Mouse (Mus musculus) C2C12 (cell line): ENCODE data around the gene Srd5a3. TPM values are rescaled to one million over a fixed set of nuclear protein-coding genes. Genes with fewer than 3 reads are reported as not detected.
A peak's percentile ranks its signal among the peaks of the same experiment; 100 is the strongest.

Experiments
- H3K27me3 ChIP-seq: one replicate; pipeline ENCODE4 v1.6.1; 2011; ENCODE audit not compliant: control insufficient read depth, insufficient read depth, insufficient read length
- H3K36me3 ChIP-seq: one replicate; pipeline ENCODE4 v1.6.1; 2011; ENCODE audit not compliant: control insufficient read depth, insufficient read depth
- H3K4me3 ChIP-seq: one replicate; pipeline ENCODE4 v1.5.1; 2011; ENCODE audit warnings: mild to moderate bottlenecking, control low read depth; ENCODE audit not compliant: poor library complexity, insufficient read depth, severe bottlenecking
- H3K79me2 ChIP-seq: one replicate; pipeline ENCODE4 v1.6.1; 2011; ENCODE audit not compliant: control insufficient read depth, insufficient read depth
- H3K79me3 ChIP-seq: one replicate; pipeline ENCODE4 v1.6.1; 2011; ENCODE audit warnings: low read depth, control low read depth
- H3ac ChIP-seq: one replicate; pipeline ENCODE3; 2011; ENCODE audit warnings: low read depth; ENCODE audit not compliant: control insufficient read depth, insufficient read length
- CEBPB ChIP-seq: IDR thresholded peaks from one replicate; pipeline ENCODE4 v1.6.1; 2011; ENCODE audit warnings: low read depth, mild to moderate bottlenecking, control low read depth, moderate library complexity
- CTCF ChIP-seq: IDR thresholded peaks from one replicate; pipeline ENCODE4 v1.5.1; 2011; ENCODE audit not compliant: control insufficient read depth, insufficient read depth, insufficient read length
- FOSL1 ChIP-seq: IDR thresholded peaks from one replicate; pipeline ENCODE4 v1.8.0; 2011; ENCODE audit warnings: mild to moderate bottlenecking, low read length; ENCODE audit not compliant: poor library complexity, insufficient read depth, severe bottlenecking
- MAX ChIP-seq: IDR thresholded peaks from one replicate; pipeline ENCODE4 v1.6.1; 2011; ENCODE audit warnings: mild to moderate bottlenecking, control low read depth
- MYOD1 ChIP-seq: IDR thresholded peaks from one replicate; pipeline ENCODE4 v1.6.1; 2011; ENCODE audit warnings: low read depth; ENCODE audit not compliant: control insufficient read depth, insufficient read length
- MYOG ChIP-seq: IDR thresholded peaks from one replicate; pipeline ENCODE4 v1.6.1; 2011; ENCODE audit not compliant: control insufficient read depth, insufficient read length; ENCODE audit errors: extremely low read depth
- USF1 ChIP-seq: IDR thresholded peaks from one replicate; pipeline ENCODE4 v1.6.1; 2011; ENCODE audit warnings: low read depth, mild to moderate bottlenecking, control low read depth, moderate library complexity
- polyA plus RNA-seq: library from polyadenylated mRNA; unstranded; fragments of >200 nt; fragmentation: generic; extraction: Trizol; gene quantifications from one replicate; pipeline ENCODE4 v1.2.1, GENCODE M21; 2012; ENCODE audit warnings: missing spikeins

Srd5a3 gene
- polyA plus RNA-seq, 1 experiment = 20.3 TPM

DNA sequence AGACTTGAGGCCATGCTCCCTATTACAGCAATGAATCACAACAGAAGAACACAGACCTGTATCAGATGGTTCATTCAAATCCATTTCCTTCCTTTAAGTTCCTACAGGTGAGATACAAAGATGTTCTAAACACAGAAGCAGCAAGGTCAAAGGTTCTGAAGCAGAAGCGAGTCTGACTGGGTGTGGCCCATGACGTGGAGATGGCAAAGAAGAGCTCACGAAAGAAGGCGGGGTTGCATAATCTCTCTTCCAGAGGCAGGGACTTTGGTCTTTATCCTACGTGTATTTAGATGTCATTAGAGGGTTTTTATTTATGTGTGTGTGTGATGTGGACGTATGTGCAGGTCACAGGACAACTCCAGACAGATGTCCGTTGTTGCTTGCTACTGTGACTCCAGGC is 37.6 kb downstream of the Srd5a3 start:
- Histone ChIP-seq H3K79me2 (no peaks in the 10 kb centered on the region), H3K27me3 (no peaks in the 10 kb centered on the region), H3K36me3 (no peaks in the 10 kb centered on the region), H3K79me3 (no peaks in the 10 kb centered on the region), H3K4me3 (no peak overlapping the region), H3ac (no peak overlapping the region)
- TF ChIP-seq CEBPB = no peak
- TF ChIP-seq CTCF = no peak
- TF ChIP-seq MYOG = no peak
- no peak for TF ChIP-seq MYOD1
- TF ChIP-seq USF1 = no peak
- no peak for TF ChIP-seq FOSL1
- no peak for TF ChIP-seq MAX

DNA sequence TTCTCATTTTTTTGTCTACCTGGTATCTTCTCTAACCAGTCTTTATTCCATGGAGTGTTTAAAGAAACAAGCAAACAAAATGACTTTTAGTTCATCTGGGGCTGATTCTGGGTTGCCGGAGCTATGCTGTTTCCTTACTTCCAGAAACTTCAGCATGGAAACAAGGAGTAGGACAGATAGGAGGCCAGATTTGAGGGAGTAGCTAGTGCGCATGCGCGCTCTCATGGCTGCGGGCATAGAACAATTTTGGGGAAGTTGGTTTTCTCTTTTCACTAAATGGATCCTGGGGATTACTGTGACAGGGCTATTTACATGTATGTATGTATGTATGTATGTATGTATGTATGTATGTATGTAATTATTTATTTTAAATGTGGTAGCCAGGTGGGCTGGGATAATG is 39.1 kb downstream of the Srd5a3 start:
- Histone ChIP-seq H3K79me2 (peaks cover 6% of the 10 kb centered on the region), H3K79me3 (no peaks in the 10 kb centered on the region), H3K4me3 (no peak overlapping the region), H3ac (no peak overlapping the region), H3K27me3 (no peaks in the 10 kb centered on the region), H3K36me3 (no peaks in the 10 kb centered on the region)
- TF ChIP-seq MYOG = no peak
- no peak for TF ChIP-seq USF1
- TF ChIP-seq CEBPB = no peak
- no peak for TF ChIP-seq CTCF
- TF ChIP-seq MYOD1 = no peak
- TF ChIP-seq FOSL1 = no peak
- no peak for TF ChIP-seq MAX

DNA sequence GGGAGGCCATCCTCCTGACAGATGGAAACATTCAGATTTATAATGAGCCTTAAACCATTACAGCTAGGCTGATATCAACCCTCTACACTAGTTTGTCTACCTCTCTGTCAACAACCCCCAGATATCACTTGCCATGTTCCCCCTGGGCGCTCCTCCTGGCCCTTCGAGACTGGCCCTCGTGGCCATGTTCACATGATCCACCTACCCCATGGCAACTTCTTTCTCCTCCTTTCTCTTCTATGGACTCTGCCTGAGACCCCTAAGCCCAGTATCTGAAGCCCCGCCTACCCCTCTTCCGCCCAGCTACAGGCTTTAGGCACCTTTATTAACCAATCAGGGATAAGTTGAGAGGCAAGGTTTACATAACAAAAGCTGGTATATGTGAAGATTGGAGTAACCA is 39.7 kb downstream of the Srd5a3 start:
- no peak overlapping the region for H3ac ChIP-seq
- no peaks in the 10 kb centered on the region for H3K36me3 ChIP-seq
- H3K27me3 ChIP-seq = no peaks in the 10 kb centered on the region
- peaks cover 6% of the 10 kb centered on the region for H3K79me3 ChIP-seq
- H3K4me3 ChIP-seq = no peak overlapping the region
- TF ChIP-seq USF1 (no peak), MAX (no peak), CEBPB (no peak), FOSL1 (no peak), MYOG (no peak), MYOD1 (no peak), CTCF (no peak)
- H3K79me2 ChIP-seq = peaks cover 12% of the 10 kb centered on the region

DNA sequence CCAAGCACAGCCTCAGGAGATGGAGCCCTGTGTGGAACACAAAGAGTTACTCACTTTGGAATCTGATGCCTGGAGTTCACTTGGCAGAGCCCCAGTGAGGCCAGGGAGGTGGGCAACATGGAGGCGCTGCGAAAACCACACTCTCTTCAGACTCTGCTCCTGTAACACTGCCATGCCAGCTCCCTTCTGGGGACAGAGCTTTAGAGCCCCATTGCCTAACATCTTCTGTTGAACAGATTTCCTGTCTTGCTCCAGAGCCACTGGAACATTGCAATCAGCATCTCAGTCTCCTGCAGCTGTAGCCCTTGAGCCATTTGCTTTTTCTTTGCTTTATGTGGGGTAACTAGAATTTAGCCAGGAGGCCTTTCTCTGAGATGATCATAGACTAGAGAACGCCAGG is 42.3 kb downstream of the Srd5a3 start:
- TF ChIP-seq FOSL1 (no peak), CTCF (no peak), USF1 (no peak), MAX (no peak), MYOD1 (no peak), MYOG (no peak), CEBPB (no peak)
- Histone ChIP-seq H3K79me3 (peaks cover 29% of the 10 kb centered on the region), H3K4me3 (no peak overlapping the region), H3ac (no peak overlapping the region), H3K36me3 (peaks cover 11% of the 10 kb centered on the region), H3K27me3 (no peaks in the 10 kb centered on the region), H3K79me2 (peaks cover 38% of the 10 kb centered on the region)

DNA sequence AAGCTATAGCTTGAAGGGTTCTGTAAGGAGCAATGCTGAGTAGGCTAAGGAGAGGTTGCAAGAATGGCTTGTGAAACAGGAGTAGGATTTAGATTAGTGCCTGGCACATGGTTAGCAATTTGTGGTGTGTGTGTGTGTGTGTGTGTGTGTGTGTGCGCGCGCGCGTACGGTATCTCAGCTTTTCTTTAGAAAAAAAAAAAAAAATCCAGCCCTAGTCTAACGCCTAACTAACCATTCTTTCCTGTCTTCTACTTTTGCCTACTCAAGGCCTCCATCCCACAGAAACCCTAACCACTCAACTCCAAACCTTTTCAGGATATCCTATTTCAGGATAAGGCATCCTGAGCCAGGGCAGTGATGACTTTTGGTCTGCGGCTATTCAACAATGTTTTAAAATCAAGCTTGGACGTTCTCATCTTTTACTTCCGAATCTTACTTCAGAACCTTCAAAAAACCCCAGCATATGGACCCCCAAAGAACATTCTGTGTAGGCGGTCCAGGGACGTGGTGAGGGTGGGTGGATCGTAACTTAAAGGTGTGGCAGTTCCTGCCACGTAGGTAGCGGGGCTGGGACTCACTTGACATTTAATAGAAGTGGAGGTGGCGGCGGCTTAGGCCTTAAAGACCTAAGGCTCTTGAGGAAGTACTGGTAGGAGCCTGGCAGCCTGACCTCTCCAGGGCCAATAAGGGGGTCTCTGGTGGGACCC is 43.1 kb downstream of the Srd5a3 start:
- TF ChIP-seq MYOG (no peak), CTCF (no peak)
- Histone ChIP-seq H3K36me3 (peaks cover 18% of the 10 kb centered on the region), H3K27me3 (no peaks in the 10 kb centered on the region), H3K79me2 (peaks cover 46% of the 10 kb centered on the region), H3K79me3 (peaks cover 38% of the 10 kb centered on the region), H3ac (no peak overlapping the region), H3K4me3 (peak overlapping the region; percentile 64)

DNA sequence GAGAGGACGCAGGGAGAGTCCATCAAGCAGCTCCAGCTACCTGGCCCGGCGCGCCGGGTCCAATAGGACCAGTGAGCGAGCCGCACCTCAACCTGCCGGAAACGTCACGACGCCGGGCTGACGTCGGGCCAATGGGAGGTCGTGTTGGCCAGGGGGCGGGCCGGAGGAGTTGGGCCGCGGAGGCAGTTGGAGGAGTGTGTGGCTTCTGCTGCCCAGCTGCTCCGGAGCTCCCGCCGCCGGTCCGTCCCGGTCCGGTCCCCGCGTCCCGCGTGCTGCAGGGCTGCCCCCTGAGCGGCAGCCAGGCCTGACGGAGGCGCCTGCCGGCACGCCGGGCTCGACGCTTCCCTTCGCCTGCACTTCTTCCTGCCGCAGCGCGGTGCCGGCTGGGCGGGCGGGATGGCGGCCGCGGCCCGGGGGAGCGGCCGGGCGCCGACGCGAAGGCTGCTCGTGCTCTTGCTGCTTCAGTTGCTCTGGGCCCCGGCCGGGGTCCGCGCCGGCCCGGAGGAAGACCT is 43.7 kb downstream of the Srd5a3 start, which contains the start of gene Tmem165:
Tmem165 (plus strand) TSS at position 131 of the 512 bp plus-strand sequence.
- Histone ChIP-seq H3K4me3 (peak within 1 kb of the TSS; percentile 64), H3K79me2 (peaks cover 52% of the 10 kb centered on the region), H3ac (peak within 1 kb of the TSS; percentile 99), H3K79me3 (peaks cover 41% of the 10 kb centered on the region), H3K36me3 (peaks cover 19% of the 10 kb centered on the region), H3K27me3 (no peaks in the 10 kb centered on the region)
- TF ChIP-seq MAX (peak; percentile 43), MYOG (no peak)
